16 mouse cellular contexts compared by ENCODE assay signal in the genomic region with DNA sequence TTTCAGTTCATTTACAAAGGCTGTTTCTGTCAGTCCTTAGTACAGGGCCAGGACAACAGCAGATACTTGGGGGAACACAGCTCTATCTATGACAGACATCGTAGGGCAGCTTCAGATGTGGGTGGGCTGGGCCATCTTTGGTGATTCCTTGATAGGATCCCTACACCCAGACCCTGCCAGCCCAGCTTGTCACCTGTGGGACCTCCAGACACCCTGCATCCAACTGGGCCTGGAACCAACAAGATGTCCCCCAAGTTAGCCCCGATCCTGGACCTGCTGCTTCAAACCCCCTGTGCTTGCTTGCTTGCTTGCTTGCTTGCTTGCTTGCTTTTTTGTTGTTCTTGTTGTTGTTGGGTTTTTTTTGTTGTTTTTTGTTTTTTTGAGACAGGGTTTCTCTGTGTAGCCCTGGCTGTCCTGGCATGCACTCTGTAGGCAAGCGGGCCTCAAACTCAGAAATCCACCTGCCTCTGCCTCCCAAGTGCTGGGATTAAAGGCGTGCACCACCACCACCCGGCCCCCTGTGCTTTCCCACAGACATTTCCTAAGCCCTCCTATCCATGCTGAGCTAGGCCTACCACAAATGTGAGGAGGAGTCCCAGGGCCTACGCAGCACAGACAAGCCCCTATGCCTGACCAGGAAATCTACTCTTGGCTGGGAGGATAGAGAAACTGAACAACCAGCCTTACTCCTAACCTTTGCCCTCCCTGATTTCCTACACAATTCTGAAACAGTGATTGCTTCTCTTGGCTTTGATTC. TPM values are rescaled to one million over a fixed set of nuclear protein-coding genes. Genes with fewer than 3 reads are reported as not detected.
A peak's percentile ranks its signal among the peaks of the same experiment; 100 is the strongest.
DNase-seq lines count a peak whose midpoint lies in the region; ATAC-seq lines count a peak whose summit lies in the region.
"Had no signal": no experiment of that assay in that cellular context is flagged by ENCODE, and none has a peak within 500 bp of the region (broad histone marks: within the 10 kb centered on the region; RNA-seq: fewer than 3 reads in every experiment).

No protein-coding gene starts in this region.

- WGBS in neural tube, embryonic 15.5 days = 86% methylated on average over 6 of the region's 6 CpGs

- peak overlapping the region; percentile 82 for H3K4me2 ChIP-seq in neural tube, embryonic 15.5 days
- H3K4me2 ChIP-seq: forebrain, embryonic 13.5 days; liver, embryonic 13.5 days had no signal

- no peaks in the 10 kb centered on the region for H3K9me3 ChIP-seq in neural tube, embryonic 15.5 days (replicated peaks)
- H3K9me3 ChIP-seq: forebrain, embryonic 13.5 days; liver, embryonic 13.5 days had no signal

- H3K4me3 ChIP-seq in neural tube, embryonic 15.5 days (replicated peaks) = no peak overlapping the region
- H3K4me3 ChIP-seq: left cerebral cortex, adult 2 months; liver, embryonic 13.5 days; myocyte had no signal

- H3K4me1 ChIP-seq in neural tube, embryonic 15.5 days = peaks cover 26% of the 10 kb centered on the region

- H3K27me3 ChIP-seq in neural tube, embryonic 15.5 days (replicated peaks) = peaks cover 36% of the 10 kb centered on the region

- peak; percentile 25 for DNase-seq in cerebellum, adult 8-10 months
- DNase-seq in cerebellum, adult 18-20 months = no peak
- peak; percentile 2 for DNase-seq in kidney, postnatal 10 days
- no peak for DNase-seq in kidney, postnatal 36 days
- no peak for DNase-seq in neural tube, embryonic 10.5 days (ENCODE audit: extremely low spot score, low spot score)
- peak; percentile 49 for DNase-seq in cerebellum, adult 9-11 months
- DNase-seq in lung, postnatal 10 days = no peak
- DNase-seq: adrenal gland, postnatal 36 days; kidney, adult 18-20 months; liver, embryonic 13.5 days; lung, adult 2 months; midbrain, embryonic 14.5 days had no signal

- no peak overlapping the region for H3K9ac ChIP-seq in neural tube, embryonic 15.5 days (replicated peaks)
- H3K9ac ChIP-seq: forebrain, embryonic 13.5 days; liver, embryonic 13.5 days had no signal

- no peaks in the 10 kb centered on the region for H3K36me3 ChIP-seq in neural tube, embryonic 15.5 days
- H3K36me3 ChIP-seq: liver, embryonic 13.5 days had no signal

- no peak overlapping the region for H3K27ac ChIP-seq in neural tube, embryonic 15.5 days (replicated peaks)
- H3K27ac ChIP-seq: forebrain, embryonic 13.5 days; left cerebral cortex, adult 2 months; liver, embryonic 13.5 days had no signal

- ATAC-seq in neural tube, embryonic 15.5 days (ENCODE audit: low FRiP score) = no peak
- ATAC-seq: forebrain, embryonic 13.5 days had no signal

RNA-seq across cellular contexts. Expression of a gene that starts 2.4 kb away (rescaled TPM):
- polyA plus RNA-seq in neural tube, embryonic 15.5 days (2015; fragmentation: Nextera tagmentation; extraction: Ambion mirVana) = 8.7 and 10.1 TPM in 2 replicates
- polyA plus RNA-seq: liver, embryonic 13.5 days; myocyte had no signal

RNA-seq across cellular contexts. Expression of a gene that starts 13.0 kb away (rescaled TPM):
- 38.2 and 44.9 TPM in 2 replicates for polyA plus RNA-seq in neural tube, embryonic 15.5 days (2015; fragmentation: Nextera tagmentation; extraction: Ambion mirVana)

RNA-seq across cellular contexts. Expression of a gene that starts 26.9 kb away (rescaled TPM):
- 16.9 and 19.7 TPM in 2 replicates for polyA plus RNA-seq in neural tube, embryonic 15.5 days (2015; fragmentation: Nextera tagmentation; extraction: Ambion mirVana)

Comparison
In these comparisons a context has a peak if more than half of its experiments do, and no peak if none do; other contexts are left out.
1. DNase-seq: peak in cerebellum, adult 8-10 months (single experiment), kidney, postnatal 10 days (single experiment) and cerebellum, adult 9-11 months (single experiment); none in cerebellum, adult 18-20 months (0 of 2), kidney, postnatal 36 days (0 of 2), neural tube, embryonic 10.5 days (single experiment) and lung, postnatal 10 days (single experiment).